In genomic region chr17:23725999-23726757, GRCm38 (mm10) we compare ENCODE assay signal across 8 mouse cellular contexts. TPM values are rescaled to one million over a fixed set of nuclear protein-coding genes. Genes with fewer than 3 reads are reported as not detected.
DNase-seq lines count a peak whose midpoint lies in the region; ATAC-seq and TF ChIP-seq lines count a peak whose summit lies in the region.

Gene Pkmyt1, plus strand, starts transcription at chr17:23726336.

- no peaks in the 10 kb centered on the region for H3K9me3 ChIP-seq in forebrain, embryonic 15.5 days

- H3K36me3 ChIP-seq in forebrain, embryonic 15.5 days, result no peaks in the 10 kb centered on the region

- peak within 1 kb of the TSS; percentile 88 for H3K4me2 ChIP-seq in forebrain, embryonic 15.5 days (replicated peaks)

- H3K27me3 ChIP-seq in forebrain, embryonic 15.5 days, result no peaks in the 10 kb centered on the region

- intact Hi-C loops in heart, postnatal 25 days (cut with DNase I), result loop anchor here (1.0 kb wide), 1 partner anchor 47 kb away; the partner anchor contains the start of gene Cldn6

- H3K27ac ChIP-seq in forebrain, embryonic 15.5 days (replicated peaks), result peak within 1 kb of the TSS; percentile 65

- DNase-seq in ES-CJ7 (ENCODE audit: low read depth, low spot score), result peak; percentile 93
- peak; percentile 95 for DNase-seq in cerebellum, adult 11 months
- DNase-seq in heart, postnatal 25 days (ENCODE audit: low spot score), result peak; percentile 90
- peak; percentile 89 to 96 for DNase-seq in layer of hippocampus, adult 18-20 months (ENCODE audit: low spot score in 2 of 2)
- DNase-seq in lung, adult 2 months, result peak; percentile 97
- peak; percentile 90 to 91 for DNase-seq in thymus, adult 18-20 months

- H3K9ac ChIP-seq in forebrain, embryonic 15.5 days (replicated peaks), result peak within 1 kb of the TSS; percentile 67

- ATAC-seq in forebrain, embryonic 15.5 days (replicated peaks), result peak; percentile 95
- peak; percentile 85 for ATAC-seq in neutrophil, adult 5-6 weeks (ENCODE audit: extremely low read depth, insufficient number of reproducible peaks, low FRiP score, poor library complexity, severe bottlenecking)

- TF ChIP-seq CTCF in lung, adult 2 months (IDR thresholded peaks at IDR 0.05; ENCODE audit: insufficient read depth, low read length), result no peak

- TF ChIP-seq POLR2A in lung, adult 2 months (IDR thresholded peaks at IDR 0.05; ENCODE audit: borderline replicate concordance, extremely low read depth, low read depth, low read length), result peak; percentile 92; the same call in 1 of the 2 replicates

- peak within 1 kb of the TSS; percentile 97 for H3K4me3 ChIP-seq in forebrain, embryonic 15.5 days
- peak within 1 kb of the TSS; percentile 71 for H3K4me3 ChIP-seq in lung, adult 2 months (replicated peaks; ENCODE audit: extremely low read depth, low read depth, low read length)

- H3K4me1 ChIP-seq in forebrain, embryonic 15.5 days, result peaks cover 14% of the 10 kb centered on the region
- H3K4me1 ChIP-seq in lung, adult 2 months (ENCODE audit: control insufficient read depth, insufficient read depth, low read length), result peaks cover 3% of the 10 kb centered on the region; the same call in 1 of the 2 replicates

- WGBS in forebrain, embryonic 15.5 days, result 1% methylated on average over 72 of the region's 73 CpGs
- WGBS in lung, adult 2 months, result 2% methylated on average over 58 of the region's 73 CpGs

RNA-seq across cellular contexts. Expression of gene Pkmyt1, which starts in this region (rescaled TPM):
- 26.7 and 28.4 TPM in 2 replicates for polyA plus RNA-seq in forebrain, embryonic 15.5 days (2015; fragmentation: Nextera tagmentation; extraction: Ambion mirVana)
- total RNA-seq in heart, postnatal 25 days (2021), result 1 to 10 TPM; 1.4 to 1.5 TPM
- total RNA-seq in layer of hippocampus, adult 18-20 months (2021), result 1 to 10 TPM; 3.4 to 3.8 TPM
- polyA plus RNA-seq in lung, adult 2 months (2012; rRNA removed), result 21.8 and 25.3 TPM in 2 replicates
- 6.5 and 8.0 TPM in 2 replicates for total RNA-seq in neutrophil, adult 5-6 weeks (2017)

Comparison
In these comparisons a context has a peak if more than half of its experiments do, and no peak if none do; other contexts are left out.
1. Peak in every context shown above with its lines: DNase-seq, ATAC-seq, H3K4me3 ChIP-seq and H3K27ac ChIP-seq.